Mouse (Mus musculus): Measurements from ENCODE around the gene Lypd6b. TPM values are rescaled to one million over a fixed set of nuclear protein-coding genes. Genes with fewer than 3 reads are reported as not detected.

Gene Lypd6b
- polyA plus RNA-seq, 1 experiment: not detected

GRCm38 (mm10) chr2:49838611-49839010, 51.1 kb downstream of the Lypd6b start:
- TF ChIP-seq CTCF (IDR thresholded peaks at IDR 0.05; ENCODE audit: borderline replicate concordance, insufficient read depth, low read length) (no peak), POLR2A (IDR thresholded peaks at IDR 0.05; ENCODE audit: low read depth, low read length) (no peak)
- Histone ChIP-seq H3K27ac (ENCODE audit: insufficient read depth, low read length) (no peak overlapping the region), H3K4me1 (ENCODE audit: control insufficient read depth, insufficient read depth, low read length) (peaks cover 3% of the 10 kb centered on the region; the same call in 1 of the 2 replicates), H3K4me3 (ENCODE audit: insufficient read depth, low read length) (no peak overlapping the region)

GRCm38 (mm10) chr2:49840573-49840972, 53.1 kb downstream of the Lypd6b start:
- TF ChIP-seq CTCF (IDR thresholded peaks at IDR 0.05; ENCODE audit: borderline replicate concordance, insufficient read depth, low read length) (no peak), POLR2A (IDR thresholded peaks at IDR 0.05; ENCODE audit: low read depth, low read length) (no peak)
- Histone ChIP-seq H3K4me3 (ENCODE audit: insufficient read depth, low read length) (no peak overlapping the region), H3K4me1 (ENCODE audit: control insufficient read depth, insufficient read depth, low read length) (peaks cover 3% of the 10 kb centered on the region; the same call in 1 of the 2 replicates)

GRCm38 (mm10) chr2:49841089-49841488, 53.6 kb downstream of the Lypd6b start:
- H3K27ac ChIP-seq (ENCODE audit: insufficient read depth, low read length): no peak overlapping the region
- H3K4me3 ChIP-seq (ENCODE audit: insufficient read depth, low read length): no peak overlapping the region
- peaks cover 3% of the 10 kb centered on the region; the same call in 1 of the 2 replicates for H3K4me1 ChIP-seq (ENCODE audit: control insufficient read depth, insufficient read depth, low read length)
- TF ChIP-seq POLR2A (IDR thresholded peaks at IDR 0.05; ENCODE audit: low read depth, low read length): no peak
- TF ChIP-seq CTCF (IDR thresholded peaks at IDR 0.05; ENCODE audit: borderline replicate concordance, insufficient read depth, low read length): no peak

More at GRCm38 (mm10) chr2:49840573-49840972, 53.1 kb downstream of the Lypd6b start:
- H3K27ac ChIP-seq (ENCODE audit: insufficient read depth, low read length): no peak overlapping the region

GRCm38 (mm10) chr2:49845104-49845503, 57.6 kb downstream of the Lypd6b start:
- Histone ChIP-seq H3K4me3 (ENCODE audit: insufficient read depth, low read length) (no peak overlapping the region), H3K27ac (ENCODE audit: insufficient read depth, low read length) (no peak overlapping the region), H3K4me1 (ENCODE audit: control insufficient read depth, insufficient read depth, low read length) (peaks cover 3% of the 10 kb centered on the region; the same call in 1 of the 2 replicates)
- TF ChIP-seq POLR2A (IDR thresholded peaks at IDR 0.05; ENCODE audit: low read depth, low read length): no peak
- TF ChIP-seq CTCF (IDR thresholded peaks at IDR 0.05; ENCODE audit: borderline replicate concordance, insufficient read depth, low read length): no peak

GRCm38 (mm10) chr2:49846097-49846496, 58.6 kb downstream of the Lypd6b start:
- TF ChIP-seq CTCF (IDR thresholded peaks at IDR 0.05; ENCODE audit: borderline replicate concordance, insufficient read depth, low read length) (no peak), POLR2A (IDR thresholded peaks at IDR 0.05; ENCODE audit: low read depth, low read length) (no peak)
- Histone ChIP-seq H3K4me1 (ENCODE audit: control insufficient read depth, insufficient read depth, low read length) (no peaks in the 10 kb centered on the region), H3K27ac (ENCODE audit: insufficient read depth, low read length) (no peak overlapping the region), H3K4me3 (ENCODE audit: insufficient read depth, low read length) (no peak overlapping the region)

GRCm38 (mm10) chr2:49846880-49847279, 59.4 kb downstream of the Lypd6b start:
- H3K4me3 ChIP-seq (ENCODE audit: insufficient read depth, low read length): no peak overlapping the region
- no peak for TF ChIP-seq POLR2A (IDR thresholded peaks at IDR 0.05; ENCODE audit: low read depth, low read length)
- TF ChIP-seq CTCF (IDR thresholded peaks at IDR 0.05; ENCODE audit: borderline replicate concordance, insufficient read depth, low read length): no peak
- H3K4me1 ChIP-seq (ENCODE audit: control insufficient read depth, insufficient read depth, low read length): no peaks in the 10 kb centered on the region
- H3K27ac ChIP-seq (ENCODE audit: insufficient read depth, low read length): no peak overlapping the region

- no peak overlapping the region for H3K27ac ChIP-seq (ENCODE audit: insufficient read depth, low read length)
- TF ChIP-seq POLR2A (IDR thresholded peaks at IDR 0.05; ENCODE audit: low read depth, low read length) (no peak), CTCF (IDR thresholded peaks at IDR 0.05; ENCODE audit: borderline replicate concordance, insufficient read depth, low read length) (no peak)
- no peaks in the 10 kb centered on the region for H3K4me1 ChIP-seq (ENCODE audit: control insufficient read depth, insufficient read depth, low read length)
- no peak overlapping the region for H3K4me3 ChIP-seq (ENCODE audit: insufficient read depth, low read length)
Observed at GRCm38 (mm10) chr2:49847831-49848230, 60.3 kb downstream of the Lypd6b start.

GRCm38 (mm10) chr2:49849771-49850170, 62.3 kb downstream of the Lypd6b start:
- H3K27ac ChIP-seq (ENCODE audit: insufficient read depth, low read length): no peak overlapping the region
- TF ChIP-seq CTCF (IDR thresholded peaks at IDR 0.05; ENCODE audit: borderline replicate concordance, insufficient read depth, low read length): no peak
- no peak for TF ChIP-seq POLR2A (IDR thresholded peaks at IDR 0.05; ENCODE audit: low read depth, low read length)

GRCm38 (mm10) chr2:49851977-49852376, 64.5 kb downstream of the Lypd6b start:
- TF ChIP-seq CTCF (IDR thresholded peaks at IDR 0.05; ENCODE audit: borderline replicate concordance, insufficient read depth, low read length) (no peak), POLR2A (IDR thresholded peaks at IDR 0.05; ENCODE audit: low read depth, low read length) (no peak)
- H3K4me3 ChIP-seq (ENCODE audit: insufficient read depth, low read length): no peak overlapping the region
- no peak overlapping the region for H3K27ac ChIP-seq (ENCODE audit: insufficient read depth, low read length)
- no peaks in the 10 kb centered on the region for H3K4me1 ChIP-seq (ENCODE audit: control insufficient read depth, insufficient read depth, low read length)

More at GRCm38 (mm10) chr2:49849771-49850170, 62.3 kb downstream of the Lypd6b start:
- no peak overlapping the region for H3K4me3 ChIP-seq (ENCODE audit: insufficient read depth, low read length)
- H3K4me1 ChIP-seq (ENCODE audit: control insufficient read depth, insufficient read depth, low read length): no peaks in the 10 kb centered on the region

GRCm38 (mm10) chr2:49856161-49856564, 68.7 kb downstream of the Lypd6b start:
- TF ChIP-seq CTCF (IDR thresholded peaks at IDR 0.05; ENCODE audit: borderline replicate concordance, insufficient read depth, low read length) (no peak), POLR2A (IDR thresholded peaks at IDR 0.05; ENCODE audit: low read depth, low read length) (no peak)
- Histone ChIP-seq H3K27ac (ENCODE audit: insufficient read depth, low read length) (no peak overlapping the region), H3K4me3 (ENCODE audit: insufficient read depth, low read length) (no peak overlapping the region), H3K4me1 (ENCODE audit: control insufficient read depth, insufficient read depth, low read length) (no peaks in the 10 kb centered on the region)
